Mouse (Mus musculus) lung, embryonic 15.5 days (tissue): ENCODE results near the gene Kcnh4. TPM values are rescaled to one million over a fixed set of nuclear protein-coding genes. Genes with fewer than 3 reads are reported as not detected.
A peak's percentile ranks its signal among the peaks of the same experiment; 100 is the strongest.

Source experiments
- ATAC-seq: fragments of 200-750 bp; cut with Nextera tagmentation; 2 replicates; pipeline ENCODE4 v1.8.0; 2017; ENCODE audit warnings: moderate number of reproducible peaks, borderline replicate concordance; ENCODE audit not compliant: low FRiP score, low TSS enrichment; ENCODE audit errors: extremely low read depth
- H3K27ac ChIP-seq: fragments of 300-500 bp; sonication (generic); 2 replicates; pipeline ENCODE4 v1.5.1; 2015; ENCODE audit warnings: moderate library complexity, mild to moderate bottlenecking, inconsistent platforms
- H3K27me3 ChIP-seq: fragments of 300-500 bp; sonication (generic); 2 replicates; pipeline ENCODE4 v1.6.1; 2015; ENCODE audit warnings: inconsistent platforms
- H3K36me3 ChIP-seq: fragments of 300-500 bp; sonication (generic); 2 replicates; pipeline ENCODE4 v1.6.1; 2015; ENCODE audit warnings: inconsistent platforms
- H3K4me1 ChIP-seq: fragments of 300-500 bp; sonication (generic); 2 replicates; pipeline ENCODE4 v1.6.1; 2015; ENCODE audit warnings: inconsistent platforms
- H3K4me2 ChIP-seq: fragments of 300-500 bp; sonication (generic); 2 replicates; pipeline ENCODE4 v1.6.1; 2015; ENCODE audit warnings: inconsistent platforms, mild to moderate bottlenecking, moderate library complexity
- H3K4me3 ChIP-seq: fragments of 300-500 bp; sonication (generic); 2 replicates; pipeline ENCODE4 v1.5.1; 2015; ENCODE audit warnings: mild to moderate bottlenecking, inconsistent platforms
- H3K9ac ChIP-seq: fragments of 300-500 bp; sonication (generic); 2 replicates; pipeline ENCODE4 v1.6.1; 2015; ENCODE audit warnings: inconsistent platforms
- H3K9me3 ChIP-seq: fragments of 300-500 bp; sonication (generic); 2 replicates; pipeline ENCODE4 v1.6.1; 2016; ENCODE audit warnings: inconsistent platforms
- WGBS: fragments of 180-500 bp; shearing (Covaris S2); methylation state at CpG from one replicate; pipeline ENCODE4 v1.1.7; 2015; 5-methylcytosine and 5-hydroxymethylcytosine counted together
- polyA plus RNA-seq: library from polyadenylated mRNA; unstranded; fragments of >200 nt; fragmentation: Nextera tagmentation; extraction: Ambion mirVana; gene quantifications from 2 replicates; pipeline ENCODE4 v1.2.1, GENCODE M21; 2015

The Kcnh4 gene
- polyA plus RNA-seq, 1 experiment from 2014 or later, result not detected

DNA sequence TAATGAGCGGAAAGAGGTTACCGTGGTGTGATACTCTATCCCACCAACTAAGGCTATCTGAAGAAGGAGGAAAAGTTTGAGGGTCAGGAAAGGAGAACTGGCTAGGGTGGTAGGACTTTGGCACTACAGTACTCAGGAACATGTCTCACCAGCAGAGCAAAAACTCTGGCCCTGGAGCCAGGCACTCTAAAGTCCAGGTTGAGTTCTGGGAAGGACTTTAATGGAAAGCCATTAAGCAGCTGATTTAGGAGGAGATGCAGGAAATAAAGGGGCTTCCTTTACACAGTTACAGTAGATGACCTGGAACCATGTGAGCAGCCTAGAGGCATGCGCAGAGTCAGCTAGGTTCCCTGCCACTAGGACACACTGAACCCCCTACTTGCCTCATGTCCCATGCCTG is 32.5 kb downstream of the Kcnh4 start:
- Histone ChIP-seq H3K9ac (no peak overlapping the region), H3K27me3 (no peaks in the 10 kb centered on the region), H3K27ac (no peak overlapping the region), H3K4me2 (no peak overlapping the region), H3K9me3 (no peaks in the 10 kb centered on the region), H3K36me3 (peaks cover 14% of the 10 kb centered on the region; the same call in 1 of the 2 replicates), H3K4me1 (peaks cover 21% of the 10 kb centered on the region), H3K4me3 (no peak overlapping the region)
- WGBS, result 95% methylated on average over 3 of the region's 3 CpGs
- ATAC-seq, result no peak

DNA sequence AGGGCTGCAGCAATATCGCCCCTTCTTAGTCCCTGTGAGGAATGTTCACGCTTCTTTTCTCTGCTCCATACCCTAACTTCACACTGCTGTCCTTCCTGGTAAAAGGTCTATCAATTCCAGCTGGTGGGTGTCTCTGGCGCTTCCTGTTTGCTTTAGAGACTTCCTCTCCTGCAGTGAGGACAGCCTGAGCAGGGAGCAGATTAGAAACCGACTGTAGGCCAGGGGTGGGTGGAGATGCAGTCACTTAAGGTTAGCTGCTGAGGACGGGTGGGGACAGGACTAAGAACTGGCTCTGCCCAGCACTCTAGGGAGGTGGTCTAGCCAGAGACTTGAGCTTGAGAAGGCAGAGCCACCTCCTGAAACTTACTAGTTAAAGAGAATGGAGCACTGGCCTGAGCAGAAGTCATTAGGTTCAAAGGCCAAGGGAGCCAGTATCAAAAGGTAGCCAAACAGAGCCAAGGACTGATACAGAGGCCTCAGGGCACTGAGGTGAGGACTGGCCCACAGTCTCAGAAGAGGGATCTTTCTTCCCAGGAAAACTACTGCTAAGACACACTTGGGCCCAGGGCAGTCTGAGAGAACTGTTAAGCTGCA is 34.7 kb downstream of the Kcnh4 start:
- ATAC-seq, result peak; percentile 63
- WGBS, result 22% methylated on average over 5 of the region's 5 CpGs
- Histone ChIP-seq H3K4me3 (no peak overlapping the region), H3K4me1 (peaks cover 40% of the 10 kb centered on the region), H3K4me2 (peak overlapping the region; percentile 16; the same call in 1 of the 2 replicates), H3K9ac (no peak overlapping the region), H3K36me3 (peaks cover 14% of the 10 kb centered on the region; the same call in 1 of the 2 replicates), H3K27me3 (no peaks in the 10 kb centered on the region), H3K27ac (peak overlapping the region; percentile 59), H3K9me3 (no peaks in the 10 kb centered on the region)

DNA sequence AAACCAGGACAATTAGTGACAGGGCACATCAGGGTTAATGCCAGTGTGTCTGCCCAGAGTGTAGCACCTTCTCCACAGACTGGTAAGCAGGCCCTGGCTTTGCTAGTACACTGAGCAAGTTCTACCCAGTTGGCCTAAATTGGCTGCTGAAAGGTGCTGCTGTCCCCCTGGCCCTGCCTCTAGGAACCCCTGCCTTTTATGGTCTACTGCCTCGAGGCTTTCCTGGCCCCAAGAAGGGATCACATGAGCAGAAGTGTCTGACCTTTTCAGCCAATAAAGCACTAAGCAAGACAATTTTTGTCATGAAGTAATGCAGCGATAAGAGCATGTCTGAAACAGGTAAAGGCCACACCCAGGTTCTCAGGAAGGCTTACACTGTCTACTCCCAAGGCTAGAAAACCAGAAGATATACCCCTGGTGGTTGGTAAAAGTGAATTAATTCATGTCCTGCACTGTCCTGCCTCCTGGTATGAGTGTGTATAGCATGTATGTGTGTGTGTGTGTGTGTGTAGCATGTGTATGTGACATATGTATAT is 37.2 kb downstream of the Kcnh4 start:
- Histone ChIP-seq H3K4me2 (no peak overlapping the region), H3K27ac (peak overlapping the region; percentile 75; the same call in 1 of the 2 replicates), H3K4me1 (peaks cover 47% of the 10 kb centered on the region), H3K9ac (no peak overlapping the region), H3K9me3 (no peaks in the 10 kb centered on the region), H3K27me3 (no peaks in the 10 kb centered on the region), H3K4me3 (no peak overlapping the region), H3K36me3 (peaks cover 15% of the 10 kb centered on the region)
- ATAC-seq, result no peak
- 54% methylated on average over 2 of the region's 2 CpGs for WGBS

DNA sequence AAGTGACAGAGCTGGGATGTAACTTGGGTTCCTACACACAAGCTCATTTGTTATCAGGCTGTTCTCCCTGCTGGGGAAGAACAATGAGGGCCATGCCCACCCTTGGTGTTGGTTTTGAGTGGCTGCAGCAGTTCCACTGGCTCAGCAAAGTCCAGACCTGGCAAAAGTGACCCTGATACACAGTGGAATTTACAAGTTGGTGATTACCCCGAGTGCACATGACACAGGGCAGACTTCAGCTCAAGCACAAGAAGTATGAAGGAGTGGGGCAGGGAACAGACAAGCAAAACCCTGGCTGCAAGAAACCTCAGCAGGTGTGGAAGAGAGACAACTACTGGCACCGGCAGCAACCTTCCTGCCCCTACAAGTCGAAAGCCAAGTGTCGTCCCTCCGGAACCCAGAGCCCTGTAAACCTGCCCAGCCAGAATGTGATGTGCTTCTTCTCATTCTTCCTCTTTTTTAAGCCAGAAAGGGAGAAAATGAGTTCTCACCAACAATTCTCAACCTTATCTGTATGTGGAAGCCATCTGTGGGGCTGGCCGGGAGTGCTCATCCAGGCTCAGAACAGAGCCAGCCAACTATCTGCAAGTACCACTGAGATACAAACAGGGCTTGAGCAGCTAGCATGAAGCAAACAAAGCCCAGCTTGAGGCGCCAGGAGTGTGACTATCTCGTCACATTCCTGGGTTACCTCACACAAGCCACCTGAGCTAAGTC is 37.8 kb downstream of the Kcnh4 start:
- 50% methylated on average over 8 of the region's 8 CpGs for WGBS
- no peaks in the 10 kb centered on the region for H3K27me3 ChIP-seq
- no peak overlapping the region for H3K9ac ChIP-seq
- H3K4me3 ChIP-seq, result no peak overlapping the region
- no peak overlapping the region for H3K4me2 ChIP-seq
- H3K27ac ChIP-seq, result peak overlapping the region; percentile 75
- peaks cover 44% of the 10 kb centered on the region for H3K4me1 ChIP-seq
- ATAC-seq, result no peak
- peaks cover 21% of the 10 kb centered on the region for H3K36me3 ChIP-seq
- no peaks in the 10 kb centered on the region for H3K9me3 ChIP-seq

DNA sequence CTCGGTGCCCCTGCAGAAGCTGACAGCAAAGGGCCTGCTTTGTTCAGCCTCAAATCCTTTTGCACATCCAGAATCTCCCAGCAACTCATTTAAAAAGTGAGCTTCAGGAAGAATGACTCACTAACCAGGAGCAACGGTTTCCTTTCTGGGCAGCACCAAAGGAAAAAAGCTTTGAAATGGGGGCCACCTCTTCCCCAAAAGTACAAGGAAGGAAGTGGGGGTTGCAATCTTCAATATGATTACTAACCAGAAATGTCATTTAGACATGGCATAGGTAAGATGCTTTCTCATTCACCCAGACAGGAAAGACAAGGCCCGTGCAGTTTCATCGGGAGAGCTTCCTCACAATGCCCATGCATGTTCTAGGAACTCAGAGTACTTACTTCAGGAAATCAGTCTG is 38.5 kb downstream of the Kcnh4 start:
- Histone ChIP-seq H3K9me3 (no peaks in the 10 kb centered on the region), H3K4me1 (peaks cover 44% of the 10 kb centered on the region), H3K4me3 (no peak overlapping the region), H3K27me3 (no peaks in the 10 kb centered on the region), H3K4me2 (no peak overlapping the region; the same call in 1 of the 2 replicates), H3K36me3 (peaks cover 27% of the 10 kb centered on the region), H3K9ac (no peak overlapping the region), H3K27ac (peak overlapping the region; percentile 75)
- 64% methylated on average over 4 of the region's 4 CpGs for WGBS
- ATAC-seq, result no peak

DNA sequence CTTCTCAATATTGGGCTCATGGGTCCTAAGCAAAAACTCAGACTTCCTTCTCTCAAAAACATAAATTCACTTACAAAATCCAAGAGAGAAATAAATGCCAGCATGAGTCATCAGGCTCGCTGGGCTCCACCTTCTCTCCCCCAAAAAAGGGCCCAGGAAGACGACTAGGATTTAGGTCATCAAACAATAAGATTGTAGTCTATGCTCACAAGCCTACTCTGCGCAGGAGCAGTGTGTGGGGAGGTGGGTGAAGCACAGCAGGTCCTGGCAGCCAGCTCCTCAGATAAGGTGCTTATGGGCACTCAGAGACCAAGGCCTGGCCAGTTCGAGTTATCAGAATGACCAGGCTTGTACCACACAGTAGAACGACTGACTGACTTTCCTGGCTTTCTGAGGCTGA is 39.4 kb downstream of the Kcnh4 start:
- Histone ChIP-seq H3K9ac (no peak overlapping the region), H3K36me3 (peaks cover 34% of the 10 kb centered on the region), H3K27ac (peak overlapping the region; percentile 75), H3K9me3 (no peaks in the 10 kb centered on the region), H3K4me3 (no peak overlapping the region), H3K27me3 (no peaks in the 10 kb centered on the region), H3K4me1 (peaks cover 43% of the 10 kb centered on the region), H3K4me2 (no peak overlapping the region)
- no peak for ATAC-seq
- WGBS, result 67% methylated on average over 5 of the region's 5 CpGs

DNA sequence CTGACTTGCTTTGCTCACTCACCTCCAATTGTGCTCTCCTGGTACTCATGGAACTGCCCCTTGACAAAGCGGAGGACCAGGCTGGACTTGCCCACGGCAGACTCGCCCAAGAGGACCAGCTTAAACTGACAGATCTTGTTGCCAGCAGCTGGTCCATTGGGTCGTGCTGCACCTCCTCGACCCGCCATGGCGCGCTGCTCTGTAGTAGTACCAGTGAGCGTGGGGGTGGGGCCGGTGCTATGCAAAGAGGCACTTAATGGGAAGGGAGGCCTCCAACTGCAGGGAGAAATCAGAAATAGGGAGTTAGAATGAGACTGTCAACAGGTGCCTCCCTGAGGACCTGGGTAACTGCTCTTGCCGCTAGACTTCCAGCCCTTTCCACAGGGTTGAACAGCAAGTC is 39.8 kb downstream of the Kcnh4 start:
- Histone ChIP-seq H3K9ac (no peak overlapping the region), H3K36me3 (peaks cover 37% of the 10 kb centered on the region), H3K4me2 (no peak overlapping the region), H3K27ac (no peak overlapping the region), H3K27me3 (no peaks in the 10 kb centered on the region), H3K9me3 (no peaks in the 10 kb centered on the region), H3K4me1 (peaks cover 38% of the 10 kb centered on the region), H3K4me3 (no peak overlapping the region)
- ATAC-seq, result no peak
- 75% methylated on average over 11 of the region's 11 CpGs for WGBS

DNA sequence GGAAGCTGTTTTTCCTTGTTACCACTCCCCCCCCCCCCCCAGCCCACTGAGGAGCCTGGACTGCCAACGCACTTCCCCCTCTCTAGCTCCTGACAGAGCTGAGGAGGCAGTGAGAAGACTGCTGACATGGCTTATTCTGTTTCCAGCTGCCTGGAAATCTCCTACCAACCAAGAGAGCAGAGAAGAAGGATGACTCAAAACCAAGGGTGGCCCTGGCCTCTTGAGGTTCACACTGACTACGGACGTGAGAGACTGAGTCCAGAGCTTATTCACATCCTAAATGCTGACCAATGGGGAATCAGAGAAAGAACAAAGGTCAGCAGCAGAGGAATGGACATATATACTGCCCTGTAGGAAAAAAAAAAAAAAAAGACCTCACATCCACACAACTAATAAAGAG is 40.4 kb downstream of the Kcnh4 start:
- WGBS, result 69% methylated on average over 3 of the region's 3 CpGs
- Histone ChIP-seq H3K4me1 (peaks cover 34% of the 10 kb centered on the region), H3K27me3 (no peaks in the 10 kb centered on the region), H3K9me3 (no peaks in the 10 kb centered on the region), H3K36me3 (peaks cover 37% of the 10 kb centered on the region), H3K9ac (no peak overlapping the region), H3K27ac (no peak overlapping the region), H3K4me3 (no peak overlapping the region), H3K4me2 (no peak overlapping the region)
- ATAC-seq, result no peak

DNA sequence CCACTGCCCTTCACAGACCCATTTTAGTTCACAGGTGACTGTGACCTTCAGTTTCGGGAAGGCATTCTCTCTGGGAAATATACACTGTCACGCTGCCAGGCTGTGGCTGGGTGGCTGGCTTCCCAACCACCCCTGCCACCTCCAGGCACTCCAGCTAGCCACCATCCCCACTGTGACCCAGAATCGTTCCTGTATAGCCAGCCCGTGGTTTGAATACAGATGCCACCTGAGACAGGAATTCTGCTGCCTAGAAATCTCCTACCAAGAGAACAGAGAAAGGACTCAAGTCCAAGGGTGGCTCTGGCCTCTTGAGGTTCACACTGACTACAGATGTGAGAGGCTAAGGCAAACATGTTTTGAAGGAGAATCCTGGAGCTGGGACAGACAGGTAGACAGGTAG is 40.9 kb downstream of the Kcnh4 start:
- H3K27me3 ChIP-seq, result no peaks in the 10 kb centered on the region
- H3K27ac ChIP-seq, result no peak overlapping the region
- no peak overlapping the region for H3K4me3 ChIP-seq
- no peak for ATAC-seq
- H3K4me1 ChIP-seq, result peaks cover 37% of the 10 kb centered on the region
- peaks cover 37% of the 10 kb centered on the region for H3K36me3 ChIP-seq
- H3K9ac ChIP-seq, result no peak overlapping the region
- no peaks in the 10 kb centered on the region for H3K9me3 ChIP-seq
- no peak overlapping the region for H3K4me2 ChIP-seq
- WGBS, result 93% methylated on average over 4 of the region's 4 CpGs

DNA sequence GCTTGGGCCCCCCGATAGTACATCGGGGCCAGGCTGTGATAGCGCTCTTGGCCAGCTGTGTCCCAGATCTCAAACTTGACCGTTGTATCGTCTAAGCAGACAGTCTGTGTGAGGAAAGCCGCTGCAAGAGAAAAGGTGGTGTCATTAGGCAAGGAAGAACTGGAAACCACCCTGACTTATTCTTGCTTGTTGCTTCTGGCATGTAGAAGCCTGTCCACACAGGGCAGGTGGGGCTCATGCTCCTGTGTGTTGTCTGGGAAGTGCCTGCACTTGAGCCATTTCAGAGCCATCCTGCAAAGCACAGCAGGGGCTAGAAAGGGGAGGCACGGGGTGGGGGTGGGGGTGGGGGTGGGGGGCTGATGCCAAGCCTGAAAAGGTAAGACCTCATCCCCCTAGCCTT is 41.3 kb downstream of the Kcnh4 start:
- Histone ChIP-seq H3K4me2 (no peak overlapping the region), H3K36me3 (peaks cover 37% of the 10 kb centered on the region), H3K9ac (no peak overlapping the region), H3K27ac (no peak overlapping the region), H3K9me3 (no peaks in the 10 kb centered on the region), H3K4me3 (no peak overlapping the region), H3K27me3 (no peaks in the 10 kb centered on the region), H3K4me1 (peaks cover 41% of the 10 kb centered on the region)
- no peak for ATAC-seq
- 87% methylated on average over 7 of the region's 7 CpGs for WGBS

DNA sequence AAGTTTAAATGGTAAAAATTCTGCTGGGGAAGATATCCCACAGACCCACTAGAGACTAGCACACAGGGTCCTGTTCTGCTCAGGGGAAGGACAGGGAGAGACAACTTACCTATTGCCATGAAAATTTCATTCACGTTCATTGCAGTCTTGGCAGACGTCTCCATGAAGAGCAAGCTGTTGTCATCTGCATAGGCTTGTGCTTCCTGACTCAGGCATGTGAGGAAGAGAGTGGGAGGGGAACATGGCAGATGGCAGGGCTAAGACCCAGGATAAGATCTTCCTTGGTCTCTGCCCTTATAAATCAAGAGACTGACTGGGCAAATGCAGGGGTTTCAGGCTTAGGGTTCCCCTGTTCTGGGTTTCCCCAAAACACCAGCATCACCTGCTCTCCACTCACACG is 43.1 kb downstream of the Kcnh4 start:
- Histone ChIP-seq H3K9me3 (no peaks in the 10 kb centered on the region), H3K36me3 (peaks cover 37% of the 10 kb centered on the region), H3K4me1 (peaks cover 44% of the 10 kb centered on the region), H3K27me3 (no peaks in the 10 kb centered on the region), H3K9ac (no peak overlapping the region), H3K27ac (no peak overlapping the region), H3K4me2 (no peak overlapping the region), H3K4me3 (no peak overlapping the region)
- no peak for ATAC-seq
- WGBS, result 82% methylated on average over 3 of the region's 3 CpGs

DNA sequence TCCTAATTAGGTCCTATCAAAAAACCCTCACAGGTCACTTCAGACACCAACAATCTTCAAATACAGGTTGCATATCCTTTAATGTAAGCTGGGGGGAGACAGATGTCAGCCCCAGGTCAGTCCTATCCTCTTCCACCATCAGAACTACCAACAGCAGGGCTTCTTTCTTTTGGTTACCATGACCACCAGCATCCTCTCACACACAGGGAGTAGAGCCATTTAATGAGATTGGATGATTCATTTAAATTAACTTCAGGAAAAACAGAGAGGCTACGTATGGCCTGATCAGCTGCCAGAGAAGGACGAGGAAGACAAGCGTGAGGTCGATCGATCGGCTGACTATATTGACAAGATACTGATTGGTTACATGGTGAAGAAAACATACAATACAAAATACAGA is 44.8 kb downstream of the Kcnh4 start:
- H3K9me3 ChIP-seq, result no peaks in the 10 kb centered on the region
- H3K27me3 ChIP-seq, result no peaks in the 10 kb centered on the region
- H3K4me2 ChIP-seq, result no peak overlapping the region
- H3K4me3 ChIP-seq, result no peak overlapping the region
- H3K36me3 ChIP-seq, result peaks cover 40% of the 10 kb centered on the region
- 84% methylated on average over 6 of the region's 6 CpGs for WGBS
- H3K4me1 ChIP-seq, result peaks cover 38% of the 10 kb centered on the region
- H3K9ac ChIP-seq, result no peak overlapping the region
- no peak overlapping the region for H3K27ac ChIP-seq
- no peak for ATAC-seq
